Mouse (Mus musculus) CH12.LX (cell line): ENCODE results near the gene Ddx4. TPM values are rescaled to one million over a fixed set of nuclear protein-coding genes. Genes with fewer than 3 reads are reported as not detected.
A peak's percentile ranks its signal among the peaks of the same experiment; 100 is the strongest.

ENCODE experiments used
- DNase-seq: peaks from one replicate; pipeline ENCODE4 v3.0.0-alpha.2; 2013; ENCODE audit errors: extremely low read depth
- H3K27ac ChIP-seq: 2 replicates; pipeline ENCODE4 v1.5.1; 2012; ENCODE audit warnings: low read depth, mild to moderate bottlenecking, control low read depth, moderate library complexity; ENCODE audit not compliant: insufficient read depth
- H3K27me3 ChIP-seq: replicated peaks from 2 replicates; pipeline ENCODE3; 2012; ENCODE audit warnings: inconsistent platforms
- H3K36me3 ChIP-seq, 2 experiments: replicated peaks in 1 of 2; 2 replicates each; pipeline versions ENCODE3 to v1.6.1; 2012; ENCODE audit warnings: inconsistent platforms in 1 of 2, low read length in 1 of 2, mild to moderate bottlenecking in 1 of 2, mixed read lengths in 1 of 2, moderate library complexity in 1 of 2; ENCODE audit not compliant: control insufficient read depth in 1 of 2, insufficient read depth in 1 of 2
- H3K4me1 ChIP-seq, 2 experiments: 2 replicates each; pipeline ENCODE4 v1.6.1; 2012; ENCODE audit warnings: inconsistent platforms in 1 of 2, moderate library complexity in 1 of 2; ENCODE audit not compliant: insufficient read depth in 2 of 2, control insufficient read depth in 1 of 2
- H3K4me2 ChIP-seq: 2 replicates; pipeline ENCODE4 v1.6.1; 2012; ENCODE audit warnings: low read depth, mild to moderate bottlenecking, control low read depth; ENCODE audit not compliant: poor library complexity, insufficient read depth, severe bottlenecking
- H3K4me3 ChIP-seq, 3 experiments: fragments of 150-350 bp in 1 of 3; sonication (generic) in 1 of 3; replicated peaks in 1 of 3; 2 replicates each; pipeline versions ENCODE3 to v1.5.1; 2011 to 2012; ENCODE audit warnings: low read depth in 2 of 3, low read length in 2 of 3, mild to moderate bottlenecking in 2 of 3, moderate library complexity in 2 of 3, control low read depth in 1 of 3, improper control_type of control experiment in 1 of 3, inconsistent platforms in 1 of 3, mixed read lengths in 1 of 3; ENCODE audit not compliant: poor library complexity in 1 of 3
- H3K79me2 ChIP-seq: replicated peaks from 2 replicates; pipeline ENCODE4 v1.6.1; 2012; ENCODE audit warnings: mild to moderate bottlenecking, moderate library complexity; ENCODE audit not compliant: control insufficient read depth, poor library complexity, insufficient read depth, severe bottlenecking; ENCODE audit errors: extremely low read depth
- H3K9ac ChIP-seq: 2 replicates; pipeline ENCODE4 v1.6.1; 2012; ENCODE audit warnings: low read depth, mild to moderate bottlenecking, control low read depth, moderate library complexity; ENCODE audit not compliant: insufficient read depth
- H3K9me3 ChIP-seq: replicated peaks from 2 replicates; pipeline ENCODE3; 2012; ENCODE audit warnings: low read length, inconsistent platforms, mixed read lengths
- BHLHE40 ChIP-seq: IDR thresholded peaks from 2 replicates; pipeline ENCODE4 v1.6.1; 2011; ENCODE audit warnings: mild to moderate bottlenecking, low read depth, low read length, improper control_type of control experiment
- CTCF ChIP-seq, 2 experiments: IDR thresholded peaks in 1 of 2; conservative IDR thresholded peaks in 1 of 2; 2 replicates each; pipeline ENCODE4 v1.5.1; 2011 to 2012; ENCODE audit warnings: low read depth in 2 of 2, low read length in 2 of 2, improper control_type of control experiment in 1 of 2, inconsistent platforms in 1 of 2, mild to moderate bottlenecking in 1 of 2, moderate library complexity in 1 of 2
- ELF1 ChIP-seq: IDR thresholded peaks from 2 replicates; pipeline ENCODE4 v1.6.1; 2014; ENCODE audit warnings: low read depth, mild to moderate bottlenecking, inconsistent platforms, low read length, improper control_type of control experiment
- EP300 ChIP-seq: IDR thresholded peaks from 2 replicates; pipeline ENCODE4 v1.6.1; 2011; ENCODE audit warnings: low read length, improper control_type of control experiment
- ETS1 ChIP-seq: conservative IDR thresholded peaks from 2 replicates; pipeline ENCODE4 v1.6.1; 2012; ENCODE audit warnings: low read depth, mild to moderate bottlenecking, inconsistent platforms, low read length, improper control_type of control experiment, moderate library complexity
- GABPA ChIP-seq: IDR thresholded peaks from 2 replicates; pipeline ENCODE4 v1.6.1; 2012; ENCODE audit warnings: low read depth, low read length, improper control_type of control experiment, inconsistent platforms; ENCODE audit not compliant: insufficient replicate concordance
- HCFC1 ChIP-seq: IDR thresholded peaks from 2 replicates; pipeline ENCODE4 v1.6.1; 2012; ENCODE audit warnings: low read depth, mild to moderate bottlenecking, inconsistent platforms, low read length, improper control_type of control experiment
- IRF4 ChIP-seq: IDR thresholded peaks from 2 replicates; pipeline ENCODE4 v1.6.1; 2014; ENCODE audit warnings: low read depth, mild to moderate bottlenecking, inconsistent platforms, low read length, improper control_type of control experiment
- JUN ChIP-seq: IDR thresholded peaks from 2 replicates; pipeline ENCODE4 v1.6.1; 2011; ENCODE audit warnings: low read depth, mild to moderate bottlenecking, low read length, improper control_type of control experiment, moderate library complexity; ENCODE audit not compliant: insufficient read depth
- JUND ChIP-seq: conservative IDR thresholded peaks from 2 replicates; pipeline ENCODE4 v1.6.1; 2011; ENCODE audit warnings: low read depth, low read length, improper control_type of control experiment
- KAT2A ChIP-seq: IDR thresholded peaks from 2 replicates; pipeline ENCODE4 v1.6.1; 2012; ENCODE audit warnings: low read length, improper control_type of control experiment, inconsistent platforms; ENCODE audit not compliant: insufficient replicate concordance
- MAFK ChIP-seq: IDR thresholded peaks from 2 replicates; pipeline ENCODE4 v1.6.1; 2011; ENCODE audit warnings: low read length, improper control_type of control experiment; ENCODE audit not compliant: insufficient replicate concordance
- MAZ ChIP-seq: IDR thresholded peaks from 2 replicates; pipeline ENCODE4 v1.6.1; 2012; ENCODE audit warnings: low read depth, mild to moderate bottlenecking, inconsistent platforms, low read length, improper control_type of control experiment, moderate library complexity
- MXI1 ChIP-seq: IDR thresholded peaks from 2 replicates; pipeline ENCODE4 v1.6.1; 2011; ENCODE audit warnings: mild to moderate bottlenecking, low read depth, low read length, improper control_type of control experiment
- MYC ChIP-seq: IDR thresholded peaks from 2 replicates; pipeline ENCODE4 v1.6.1; 2011; ENCODE audit warnings: low read depth, mild to moderate bottlenecking, improper control_type of control experiment, low read length
- NRF1 ChIP-seq: IDR thresholded peaks from 2 replicates; pipeline ENCODE4 v1.6.1; 2014; ENCODE audit warnings: low read depth, mild to moderate bottlenecking, inconsistent platforms, low read length, improper control_type of control experiment, moderate library complexity
- PAX5 ChIP-seq: IDR thresholded peaks from 2 replicates; pipeline ENCODE4 v1.6.1; 2012; ENCODE audit warnings: low read length, inconsistent platforms, mixed read lengths
- POLR2A ChIP-seq: IDR thresholded peaks from 2 replicates; pipeline ENCODE4 v1.6.1; 2011; ENCODE audit warnings: low read depth, mild to moderate bottlenecking, improper control_type of control experiment, low read length
- POLR2AphosphoS2 ChIP-seq: IDR thresholded peaks from 2 replicates; pipeline ENCODE4 v1.6.1; 2011; ENCODE audit warnings: low read depth, low read length, improper control_type of control experiment
- RAD21 ChIP-seq: IDR thresholded peaks from 2 replicates; pipeline ENCODE4 v1.6.1; 2011; ENCODE audit warnings: low read depth, mild to moderate bottlenecking, low read length, improper control_type of control experiment, moderate library complexity
- SMC3 ChIP-seq: IDR thresholded peaks from 2 replicates; pipeline ENCODE4 v1.6.1; 2011; ENCODE audit warnings: low read depth, low read length, improper control_type of control experiment
- TCF12 ChIP-seq: IDR thresholded peaks from 2 replicates; pipeline ENCODE4 v1.6.1; 2014; ENCODE audit warnings: low read depth, mild to moderate bottlenecking, inconsistent platforms, low read length, improper control_type of control experiment
- UBTF ChIP-seq: IDR thresholded peaks from 2 replicates; pipeline ENCODE4 v1.6.1; 2012; ENCODE audit warnings: low read depth, mild to moderate bottlenecking, inconsistent platforms, low read length, improper control_type of control experiment, moderate library complexity
- USF1 ChIP-seq: IDR thresholded peaks from 2 replicates; pipeline ENCODE4 v1.6.1; 2014; ENCODE audit warnings: low read depth, mild to moderate bottlenecking, inconsistent platforms, low read length, improper control_type of control experiment
- ZNF384 ChIP-seq: IDR thresholded peaks from 2 replicates; pipeline ENCODE4 v1.6.1; 2012; ENCODE audit warnings: low read depth, low read length, improper control_type of control experiment, inconsistent platforms
- dilution Hi-C: fragments of 300-500 bp; cut with MboI; formaldehyde crosslinking; loops from 2 replicates; pipeline ENCODE4 v1.14.3; 2020; ENCODE audit warnings: low sequenced_read_pairs; ENCODE audit not compliant: extremely low pct_unique_long_range_greater_than_20kb, extremely low pct_ligation_motif_present
- in situ Hi-C: fragments of 300-500 bp; cut with MboI; formaldehyde crosslinking; loops from 3 replicates; pipeline ENCODE4 v1.14.3; 2019; ENCODE audit warnings: low sequenced_read_pairs, low pct_ligation_motif_present, low pct_unique_long_range_greater_than_20kb, mixed read lengths
- polyA plus RNA-seq: library from polyadenylated mRNA; unstranded; fragments of >175 nt; gene quantifications from 2 replicates; pipeline ENCODE4 v1.2.1, GENCODE M21; 2012; ENCODE audit warnings: low read depth; ENCODE audit not compliant: insufficient read length
- total RNA-seq, 2 experiments: library from RNA; depleted of rRNA; stranded (reverse); fragments of 300-350 nt in 1 of 2; fragments of >200 nt in 1 of 2; gene quantifications; 2 replicates each; pipeline ENCODE4 v1.2.3; 2012 to 2014

The Ddx4 gene
- total and polyA plus RNA-seq, 3 experiments, result 0.08 to 0.35 (median 0.27) TPM

DNA sequence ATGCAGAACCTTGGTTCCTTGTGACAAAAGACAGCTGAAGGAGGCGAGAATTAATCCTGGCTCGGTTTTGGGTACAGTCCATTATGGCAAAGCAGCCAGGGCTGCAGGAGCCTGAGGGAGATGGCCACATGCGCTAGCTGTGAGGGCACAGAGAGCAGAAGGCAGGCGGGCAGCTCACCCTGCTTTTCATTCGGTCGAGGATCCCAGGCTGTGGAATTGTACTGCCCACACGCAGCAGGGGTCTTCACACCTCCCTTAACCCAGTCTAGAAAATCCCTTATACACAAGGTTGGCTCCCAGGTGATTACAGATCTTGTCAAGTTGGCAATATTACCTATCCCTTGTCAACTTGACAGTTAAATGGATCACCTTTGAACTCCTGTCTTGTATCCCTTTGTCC lies 28.6 kb downstream of the Ddx4 start:
- in situ Hi-C loops, result no loop called here
- H3K9ac ChIP-seq, result no peak overlapping the region
- H3K4me2 ChIP-seq, result no peak overlapping the region
- no peaks in the 10 kb centered on the region for H3K27me3 ChIP-seq
- TF ChIP-seq POLR2AphosphoS2, result no peak
- TF ChIP-seq ZNF384, result no peak
- no peak for TF ChIP-seq JUN
- no peak for TF ChIP-seq MAZ
- TF ChIP-seq IRF4, result no peak
- no peak for TF ChIP-seq USF1
- TF ChIP-seq PAX5, result no peak
- TF ChIP-seq ELF1, result no peak
- no peak for TF ChIP-seq ETS1
- no peak for TF ChIP-seq BHLHE40
- no peak for TF ChIP-seq HCFC1
- TF ChIP-seq POLR2A, result no peak
- TF ChIP-seq MYC, result no peak
- TF ChIP-seq CTCF (conservative IDR thresholded peaks at IDR 0.05 in 1 of 2, IDR thresholded peaks at IDR 0.05 in 1 of 2; ENCODE audit: low read depth in 2 of 2, low read length in 2 of 2), result no peak
- TF ChIP-seq, all 38 proteins: peak for 0
- dilution Hi-C loops, result no loop called here
- Histone ChIP-seq H3K4me1 (no peaks in the 10 kb centered on the region), H3K27ac (no peak overlapping the region), H3K9me3 (no peaks in the 10 kb centered on the region), H3K4me3 (no peak overlapping the region), H3K79me2 (no peaks in the 10 kb centered on the region), H3K36me3 (no peaks in the 10 kb centered on the region)
- no peak for DNase-seq

DNA sequence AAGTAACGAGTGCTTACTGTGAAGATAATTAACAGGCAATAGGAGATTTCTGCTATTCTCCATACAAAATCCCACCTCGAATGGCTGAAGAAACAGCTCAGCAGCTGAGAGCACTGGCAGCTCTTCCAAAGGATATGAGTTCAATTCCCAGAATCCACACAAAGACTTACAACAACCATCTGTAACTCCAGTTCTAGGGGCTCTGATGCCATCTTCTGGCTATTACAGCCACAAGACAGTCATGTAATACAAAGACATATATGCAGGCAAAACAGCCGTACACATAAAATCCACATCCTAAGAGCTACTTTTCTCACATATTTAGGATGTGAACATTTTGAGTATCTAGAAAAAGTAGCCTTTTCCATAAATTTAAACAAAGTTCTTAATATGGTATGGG lies 30.7 kb downstream of the Ddx4 start:
- no peak overlapping the region for H3K27ac ChIP-seq
- no peaks in the 10 kb centered on the region for H3K4me1 ChIP-seq
- H3K4me3 ChIP-seq, result no peak overlapping the region
- no peaks in the 10 kb centered on the region for H3K27me3 ChIP-seq
- H3K4me2 ChIP-seq, result no peak overlapping the region
- dilution Hi-C loops, result no loop called here
- H3K36me3 ChIP-seq, result no peaks in the 10 kb centered on the region
- in situ Hi-C loops, result no loop called here
- no peaks in the 10 kb centered on the region for H3K9me3 ChIP-seq
- no peaks in the 10 kb centered on the region for H3K79me2 ChIP-seq
- TF ChIP-seq JUND, result no peak
- peak; percentile 61 for TF ChIP-seq RAD21
- no peak for TF ChIP-seq MXI1
- TF ChIP-seq ELF1, result no peak
- TF ChIP-seq MAFK, result no peak
- TF ChIP-seq CTCF (conservative IDR thresholded peaks at IDR 0.05 in 1 of 2, IDR thresholded peaks at IDR 0.05 in 1 of 2; ENCODE audit: low read depth in 2 of 2, low read length in 2 of 2), result peak in 1 of 2 experiments; percentile 55; a peak in 2 of 4 replicates
- no peak for TF ChIP-seq GABPA
- TF ChIP-seq ETS1, result no peak
- no peak for TF ChIP-seq UBTF
- peak; percentile 41 for TF ChIP-seq SMC3
- TF ChIP-seq KAT2A, result no peak
- no peak for TF ChIP-seq NRF1
- TF ChIP-seq POLR2A, result no peak
- TF ChIP-seq TCF12, result no peak
- no peak for TF ChIP-seq EP300
- no peak for TF ChIP-seq POLR2AphosphoS2
- DNase-seq, result no peak
- no peak overlapping the region for H3K9ac ChIP-seq
